Mouse (Mus musculus): ENCODE data around the gene Tmem115.

GRCm38 (mm10) chr9:107572327-107572662 is 38.5 kb downstream of the Tmem115 start:
- no peak for TF ChIP-seq CTCF (IDR thresholded peaks at IDR 0.05; ENCODE audit: extremely low read depth, insufficient read depth, insufficient read length, insufficient replicate concordance)
- TF ChIP-seq POLR2A (IDR thresholded peaks at IDR 0.05; ENCODE audit: low read depth, low read length) = no peak
